Mouse (Mus musculus) liver, embryonic 14.5 days (tissue): ENCODE measurements around the gene Ccdc190.

Source experiments
- CTCF ChIP-seq: IDR thresholded peaks from 2 replicates; pipeline ENCODE4 v1.5.1; 2016; ENCODE audit warnings: antibody characterized with exemption, low read depth, control low read depth
- EP300 ChIP-seq: IDR thresholded peaks from 2 replicates; pipeline ENCODE4 v1.6.1; 2016; ENCODE audit warnings: antibody characterized with exemption, low read depth

GRCm38 (mm10) chr1:169900771-169901336 is 27.6 kb upstream of the Ccdc190 start:
- TF ChIP-seq CTCF, result no peak
- TF ChIP-seq EP300, result no peak
